In genomic region chr2:159443581-159443980, GRCm38 (mm10) we compare ENCODE assay signal across 9 mouse cellular contexts.
A peak's percentile ranks its signal among the peaks of the same experiment; 100 is the strongest.
DNase-seq lines count a peak whose midpoint lies in the region; ATAC-seq and TF ChIP-seq lines count a peak whose summit lies in the region.
"Had no signal": no experiment of that assay in that cellular context is flagged by ENCODE, and none has a peak within 500 bp of the region (broad histone marks: within the 10 kb centered on the region; RNA-seq: fewer than 3 reads in every experiment).

No protein-coding gene starts in this region.

- TF ChIP-seq CTCF in lung, postnatal 0 days (IDR thresholded peaks at IDR 0.05): peak; percentile 49

- no peak overlapping the region for H3K4me2 ChIP-seq in forebrain, embryonic 11.5 days (ENCODE audit: low read depth, low read length, severe bottlenecking)
- H3K4me2 ChIP-seq in forebrain, embryonic 16.5 days (ENCODE audit: low read length): no peak overlapping the region
- no peak overlapping the region for H3K4me2 ChIP-seq in lung, postnatal 0 days (replicated peaks; ENCODE audit: low read depth, low read length)
- no peak overlapping the region for H3K4me2 ChIP-seq in midbrain, embryonic 14.5 days (ENCODE audit: low read length)
- H3K4me2 ChIP-seq: neural tube, embryonic 12.5 days had no signal

- no peak for TF ChIP-seq EP300 in lung, postnatal 0 days (IDR thresholded peaks at IDR 0.05)

- no peak overlapping the region for H3K27ac ChIP-seq in forebrain, embryonic 11.5 days (ENCODE audit: low read depth, low read length)
- H3K27ac ChIP-seq in forebrain, embryonic 16.5 days (ENCODE audit: low read length): no peak overlapping the region
- no peak overlapping the region for H3K27ac ChIP-seq in lung, postnatal 0 days (ENCODE audit: low read length)
- no peak overlapping the region for H3K27ac ChIP-seq in midbrain, embryonic 14.5 days (replicated peaks; ENCODE audit: low read depth, low read length)
- H3K27ac ChIP-seq: neural tube, embryonic 12.5 days had no signal

- DNase-seq in forebrain, embryonic 11.5 days (ENCODE audit: low spot score): no peak
- no peak for DNase-seq in lung, postnatal 0 days (ENCODE audit: low spot score)
- DNase-seq in lung, postnatal 4 days: no peak
- DNase-seq in forelimb bud, embryonic 11.5 days (ENCODE audit: low read depth, low spot score): peak; percentile 48
- DNase-seq in midbrain, embryonic 14.5 days: peak; percentile 82
- no peak for DNase-seq in urinary bladder, postnatal 25 days (ENCODE audit: low spot score)

- 20% methylated on average over 8 of the region's 8 CpGs for WGBS in forebrain, embryonic 11.5 days
- WGBS in forebrain, embryonic 16.5 days: 15% methylated on average over 8 of the region's 8 CpGs
- WGBS in lung, postnatal 0 days: 26% methylated on average over 8 of the region's 8 CpGs
- WGBS in midbrain, embryonic 14.5 days: 21% methylated on average over 8 of the region's 8 CpGs

- peak; percentile 64 for ATAC-seq in forebrain, embryonic 11.5 days (replicated peaks; ENCODE audit: low FRiP score)
- ATAC-seq in forebrain, embryonic 16.5 days: no peak
- no peak for ATAC-seq in lung, postnatal 0 days
- no peak for ATAC-seq in midbrain, embryonic 14.5 days (ENCODE audit: low FRiP score, low TSS enrichment)
- no peak for ATAC-seq in megakaryocyte progenitor cell, adult 5-6 weeks (replicated peaks; ENCODE audit: poor library complexity)

- no peaks in the 10 kb centered on the region for H3K27me3 ChIP-seq in forebrain, embryonic 11.5 days (ENCODE audit: control insufficient read depth, insufficient read depth, low read length)
- no peaks in the 10 kb centered on the region for H3K27me3 ChIP-seq in forebrain, embryonic 16.5 days (replicated peaks; ENCODE audit: control insufficient read depth, insufficient read depth, low read length)
- no peaks in the 10 kb centered on the region for H3K27me3 ChIP-seq in lung, postnatal 0 days (replicated peaks; ENCODE audit: insufficient read depth, low read length)
- H3K27me3 ChIP-seq in midbrain, embryonic 14.5 days (ENCODE audit: control insufficient read depth, insufficient read depth, low read length): no peaks in the 10 kb centered on the region
- H3K27me3 ChIP-seq: neural tube, embryonic 12.5 days had no signal

- H3K9me3 ChIP-seq in forebrain, embryonic 11.5 days (ENCODE audit: control insufficient read depth, low read length): no peaks in the 10 kb centered on the region
- H3K9me3 ChIP-seq in forebrain, embryonic 16.5 days (ENCODE audit: control insufficient read depth, low read length): no peaks in the 10 kb centered on the region
- no peaks in the 10 kb centered on the region for H3K9me3 ChIP-seq in lung, postnatal 0 days (ENCODE audit: low read length)
- H3K9me3 ChIP-seq in midbrain, embryonic 14.5 days (ENCODE audit: control insufficient read depth, low read length): no peaks in the 10 kb centered on the region
- H3K9me3 ChIP-seq: neural tube, embryonic 12.5 days had no signal

- no peak overlapping the region for H3K9ac ChIP-seq in forebrain, embryonic 11.5 days (ENCODE audit: low read length)
- H3K9ac ChIP-seq in forebrain, embryonic 16.5 days (replicated peaks; ENCODE audit: low read depth, low read length): no peak overlapping the region
- no peak overlapping the region for H3K9ac ChIP-seq in lung, postnatal 0 days (replicated peaks; ENCODE audit: low read depth)
- no peak overlapping the region for H3K9ac ChIP-seq in midbrain, embryonic 14.5 days (replicated peaks; ENCODE audit: low read length)
- H3K9ac ChIP-seq: neural tube, embryonic 12.5 days had no signal

- no peak overlapping the region for H3K4me3 ChIP-seq in forebrain, embryonic 11.5 days (ENCODE audit: low read depth, low read length)
- no peak overlapping the region for H3K4me3 ChIP-seq in forebrain, embryonic 16.5 days (replicated peaks; ENCODE audit: low read length)
- no peak overlapping the region for H3K4me3 ChIP-seq in lung, postnatal 0 days (ENCODE audit: low read depth, low read length)
- no peak overlapping the region for H3K4me3 ChIP-seq in midbrain, embryonic 14.5 days (replicated peaks; ENCODE audit: low read depth, low read length)
- H3K4me3 ChIP-seq: neural tube, embryonic 12.5 days had no signal

- H3K4me1 ChIP-seq in forebrain, embryonic 11.5 days (replicated peaks; ENCODE audit: control insufficient read depth, insufficient read depth, low read length): no peaks in the 10 kb centered on the region
- H3K4me1 ChIP-seq in forebrain, embryonic 16.5 days (replicated peaks; ENCODE audit: control insufficient read depth, insufficient read depth, low read length): no peaks in the 10 kb centered on the region
- no peaks in the 10 kb centered on the region for H3K4me1 ChIP-seq in lung, postnatal 0 days (ENCODE audit: insufficient read depth, low read depth, low read length)
- H3K4me1 ChIP-seq in midbrain, embryonic 14.5 days (ENCODE audit: control insufficient read depth, insufficient read depth, low read length): no peaks in the 10 kb centered on the region
- H3K4me1 ChIP-seq: neural tube, embryonic 12.5 days had no signal

- H3K36me3 ChIP-seq in forebrain, embryonic 11.5 days (ENCODE audit: control insufficient read depth, insufficient read depth, low read length): no peaks in the 10 kb centered on the region
- no peaks in the 10 kb centered on the region for H3K36me3 ChIP-seq in forebrain, embryonic 16.5 days (ENCODE audit: control insufficient read depth, insufficient read depth)
- H3K36me3 ChIP-seq in lung, postnatal 0 days (ENCODE audit: insufficient read depth, low read length): no peaks in the 10 kb centered on the region
- H3K36me3 ChIP-seq in midbrain, embryonic 14.5 days (ENCODE audit: control insufficient read depth, insufficient read depth, low read length): no peaks in the 10 kb centered on the region
- H3K36me3 ChIP-seq: neural tube, embryonic 12.5 days had no signal

Comparison
In these comparisons a context has a peak if more than half of its experiments do, and no peak if none do; other contexts are left out.
1. DNase-seq: peak in forelimb bud, embryonic 11.5 days (single experiment) and midbrain, embryonic 14.5 days (single experiment); none in forebrain, embryonic 11.5 days (single experiment), lung, postnatal 0 days (single experiment), lung, postnatal 4 days (0 of 2) and urinary bladder, postnatal 25 days (single experiment).